Mouse (Mus musculus) retina, postnatal 7 days (tissue): Measurements from ENCODE around the gene Olfr1369-ps1.
A peak's percentile ranks its signal among the peaks of the same experiment; 100 is the strongest.
"Not testable (repeated sequence)": the region's sequence is repeated elsewhere in the genome, so short reads cannot be mapped to it uniquely, and the experiment has no call there.

ENCODE experiments used
- DNase-seq: peaks from one replicate; pipeline ENCODE4 v3.0.0-alpha.2; 2012; ENCODE audit warnings: low read depth, low spot score

Olfr1369-ps1 gene

GRCm38 (mm10) chr13:21111183-21111582, at the start of gene Olfr1369-ps1:
Olfr1369-ps1 (plus strand) TSS chr13:21111483.
- not testable (repeated sequence) for DNase-seq

DNA sequence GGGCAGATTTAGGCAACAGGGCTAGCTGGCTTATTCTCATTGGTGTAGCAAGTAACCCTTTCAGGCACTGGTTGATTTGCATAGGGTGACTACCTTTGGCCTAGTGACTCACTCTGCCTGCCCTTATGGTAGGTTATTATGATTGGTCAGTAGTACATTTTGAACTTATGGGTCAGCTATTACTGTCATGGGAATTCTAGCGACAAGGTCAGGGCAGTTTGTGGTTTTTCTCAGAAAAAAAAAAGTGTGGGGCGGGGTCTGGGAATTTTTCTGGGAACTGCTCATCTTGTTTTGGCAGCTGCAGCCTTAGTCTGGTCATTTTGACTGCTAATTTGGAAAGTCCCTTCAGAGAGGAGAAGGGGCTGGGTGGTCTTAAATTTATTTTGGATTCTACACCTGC, 45.3 kb upstream of the Olfr1369-ps1 start:
- no peak for DNase-seq

DNA sequence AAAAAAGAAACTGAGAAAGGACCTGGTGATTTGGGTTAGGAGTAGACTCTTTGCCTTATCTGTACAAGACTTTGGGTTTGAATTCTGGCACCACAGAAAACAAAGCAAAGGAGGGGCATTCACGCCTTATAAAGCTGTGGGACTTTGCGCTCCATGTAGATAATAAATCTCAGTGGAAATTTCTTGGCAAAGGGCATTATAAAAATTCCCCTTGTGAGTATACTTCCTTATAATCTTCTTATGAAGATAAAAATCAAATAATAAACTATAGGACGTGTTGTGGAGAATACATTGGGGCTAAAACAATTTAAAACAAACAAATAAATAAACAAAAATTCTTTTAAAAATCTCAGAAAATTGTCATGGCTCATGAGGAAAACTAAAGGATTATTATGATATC, 36.4 kb upstream of the Olfr1369-ps1 start, which contains the start of gene Olfr1370:
Gene Olfr1370 (minus strand): TSS at position 101 of the 400 bp plus-strand sequence.
- DNase-seq, result no peak

GRCm38 (mm10) chr13:21082686-21083085, 28.6 kb upstream of the Olfr1369-ps1 start:
- DNase-seq, result no peak

GRCm38 (mm10) chr13:21109759-21110158, 1.5 kb upstream of the Olfr1369-ps1 start:
- no peak for DNase-seq

DNA sequence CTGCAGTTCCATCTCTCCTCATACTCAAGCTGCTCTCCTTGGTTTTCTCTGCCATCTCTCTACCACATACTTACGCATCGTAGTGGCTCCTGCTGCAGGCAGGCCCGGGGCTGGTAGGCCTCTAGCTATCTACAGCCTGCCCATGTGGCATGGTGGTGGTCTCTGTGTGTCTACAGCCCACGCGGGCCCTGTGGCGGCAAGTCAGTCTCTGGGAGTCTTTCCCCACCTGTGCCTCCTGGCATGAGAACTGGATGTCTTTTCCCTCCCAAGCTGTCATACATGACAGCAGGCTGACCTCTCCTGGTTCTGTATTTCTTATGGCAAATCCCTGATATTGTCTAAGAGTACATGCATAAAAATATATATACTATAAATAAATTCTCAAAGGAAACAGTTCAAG, 842 bp upstream of the Olfr1369-ps1 start:
- DNase-seq, result no peak

GRCm38 (mm10) chr13:21114121-21114520, 2.8 kb downstream of the Olfr1369-ps1 start:
- no peak for DNase-seq

- DNase-seq, result not testable (repeated sequence)
These were observed 18.1 kb downstream of the Olfr1369-ps1 start, which contains the start of gene Olfr263 for GRCm38 (mm10) chr13:21129339-21129738. Olfr263 (plus strand) TSS chr13:21129639.

- DNase-seq, result no peak
These were observed 31.1 kb downstream of the Olfr1369-ps1 start for GRCm38 (mm10) chr13:21142421-21142820.

GRCm38 (mm10) chr13:21145767-21146166, 34.5 kb downstream of the Olfr1369-ps1 start, which contains the start of gene Olfr1368:
Olfr1368 (minus strand) TSS chr13:21145867.
- no peak for DNase-seq

DNA sequence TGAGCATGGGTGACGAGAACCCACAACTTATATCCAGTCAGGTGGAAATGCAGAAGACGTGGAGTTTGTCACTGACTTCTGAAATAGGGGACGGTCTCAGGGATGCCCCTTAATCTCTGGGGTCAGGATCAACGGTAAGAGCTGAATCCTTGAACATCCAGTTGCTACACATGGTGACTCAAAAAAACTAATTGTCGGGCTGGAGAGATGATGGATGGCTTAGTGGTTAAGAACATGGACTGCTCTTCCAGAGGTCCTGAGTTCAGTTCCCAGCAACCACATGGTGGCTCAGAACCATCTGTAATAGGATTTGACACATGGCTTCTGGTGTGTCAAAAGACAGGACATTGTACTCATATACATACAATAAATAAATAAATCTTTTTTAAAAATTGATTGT, 44.6 kb downstream of the Olfr1369-ps1 start:
- no peak for DNase-seq

DNA sequence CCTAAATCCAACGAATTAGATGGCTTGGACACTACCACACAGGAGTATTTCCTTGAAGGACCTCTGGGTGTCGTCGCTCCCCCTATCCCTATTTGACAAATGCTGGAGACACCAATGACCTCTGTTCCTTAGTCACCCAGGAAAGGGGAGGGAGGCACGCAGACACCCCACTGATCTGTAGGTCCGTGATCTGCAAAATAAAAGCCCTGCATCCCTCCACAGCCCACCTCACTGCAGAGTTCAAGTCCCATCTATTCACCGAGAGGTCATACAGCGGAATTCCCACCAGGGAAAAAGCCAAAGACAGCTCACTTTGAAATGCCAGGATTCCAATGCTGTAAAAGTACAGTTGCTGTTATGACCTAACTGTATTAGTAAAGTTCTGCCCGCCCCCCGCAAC, 46.8 kb downstream of the Olfr1369-ps1 start:
- no peak for DNase-seq

DNA sequence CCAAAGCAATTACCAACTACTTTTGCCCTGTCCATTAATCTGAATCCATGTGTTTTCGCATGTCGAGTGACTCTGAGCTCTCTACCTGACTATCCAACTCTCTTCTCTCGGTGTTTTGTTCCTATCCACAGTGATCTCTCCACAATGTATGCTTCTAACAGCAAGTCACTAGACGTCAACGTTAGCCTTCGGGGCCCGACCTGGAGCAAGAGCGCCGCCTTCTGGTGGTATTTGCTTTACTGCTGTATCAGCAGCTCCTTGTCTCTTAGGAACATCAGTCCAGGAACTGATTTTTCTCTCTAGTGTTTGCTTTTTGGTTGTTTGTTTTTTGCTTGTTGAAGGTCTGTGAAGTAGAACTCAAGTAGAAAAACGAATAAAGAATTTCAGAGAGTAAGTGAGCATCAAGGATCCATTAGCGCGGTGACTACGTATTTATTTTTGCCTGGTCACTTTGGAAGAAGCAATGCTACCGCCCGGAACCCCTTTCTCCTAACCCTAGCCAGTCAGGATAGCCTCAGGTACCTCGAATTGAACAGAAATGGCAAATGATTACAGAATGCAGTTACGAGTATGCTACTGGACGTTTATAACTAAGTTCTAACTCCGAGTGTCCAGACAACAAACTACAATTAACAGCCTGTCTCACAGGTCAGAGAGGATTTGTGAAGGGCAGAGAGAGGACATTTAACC, 47.6 kb downstream of the Olfr1369-ps1 start:
- no peak for DNase-seq

DNA sequence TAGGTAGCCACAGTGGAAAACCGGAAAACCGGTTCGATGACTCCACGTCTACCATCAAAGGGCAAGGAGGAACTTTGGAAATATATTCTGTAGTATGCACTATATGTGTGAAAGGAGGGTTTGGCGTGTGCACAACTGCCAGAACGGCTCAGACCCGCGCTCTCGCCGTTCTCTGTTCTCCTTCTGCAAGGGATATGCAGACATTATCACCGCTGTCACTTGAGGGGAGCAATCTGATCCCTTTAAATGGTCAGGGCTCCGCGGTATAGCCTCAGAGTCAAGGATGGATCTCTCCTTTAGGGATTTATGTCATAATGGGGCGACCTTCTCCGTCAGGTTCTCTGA, 48.2 kb downstream of the Olfr1369-ps1 start:
- DNase-seq, result no peak

DNA sequence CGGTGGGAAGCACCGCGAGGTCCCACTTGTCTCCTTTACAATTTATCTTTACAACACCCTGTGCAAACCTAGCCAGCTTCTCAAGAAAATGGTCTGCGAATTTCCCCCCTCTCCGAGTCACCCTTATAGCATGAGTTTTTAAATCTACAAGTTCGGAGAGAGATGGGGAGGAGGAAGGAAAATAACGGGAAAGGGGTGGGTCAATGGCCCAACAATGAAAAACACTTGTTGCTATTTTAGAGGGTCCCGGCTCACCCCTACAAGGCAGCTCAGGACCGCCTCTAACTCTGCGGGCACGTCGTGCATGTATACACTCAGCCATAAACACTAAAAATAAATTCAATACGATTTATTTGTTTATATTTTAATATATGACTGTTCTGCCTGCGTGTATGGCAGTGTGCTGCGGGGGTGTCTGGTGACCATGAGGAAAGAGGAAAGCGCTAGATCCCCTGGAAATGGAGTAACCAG, 48.8 kb downstream of the Olfr1369-ps1 start:
- no peak for DNase-seq

GRCm38 (mm10) chr13:21160657-21161590, 49.6 kb downstream of the Olfr1369-ps1 start:
- DNase-seq, result peak; percentile 87

GRCm38 (mm10) chr13:21161591-21161990, 50.3 kb downstream of the Olfr1369-ps1 start:
- DNase-seq, result no peak

DNA sequence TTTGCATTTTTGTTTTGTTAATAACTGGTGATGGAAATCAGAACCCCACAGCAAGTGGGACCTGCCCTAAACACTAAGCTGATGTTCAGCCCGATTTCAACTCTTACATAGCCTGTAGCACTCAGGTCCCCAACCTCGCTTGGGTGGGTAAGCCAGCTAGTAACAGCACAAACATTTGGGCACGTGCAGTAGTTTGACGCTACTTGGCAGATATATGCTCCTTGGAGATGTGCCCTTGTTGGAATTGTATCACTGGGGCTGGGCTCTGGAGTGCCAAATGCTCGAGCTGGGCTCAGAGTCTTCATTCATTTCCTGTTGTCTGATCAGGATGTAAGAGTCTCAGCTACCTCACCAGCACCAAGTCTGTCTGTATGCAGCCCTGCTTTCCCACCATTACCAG, 51.3 kb downstream of the Olfr1369-ps1 start:
- no peak for DNase-seq

DNA sequence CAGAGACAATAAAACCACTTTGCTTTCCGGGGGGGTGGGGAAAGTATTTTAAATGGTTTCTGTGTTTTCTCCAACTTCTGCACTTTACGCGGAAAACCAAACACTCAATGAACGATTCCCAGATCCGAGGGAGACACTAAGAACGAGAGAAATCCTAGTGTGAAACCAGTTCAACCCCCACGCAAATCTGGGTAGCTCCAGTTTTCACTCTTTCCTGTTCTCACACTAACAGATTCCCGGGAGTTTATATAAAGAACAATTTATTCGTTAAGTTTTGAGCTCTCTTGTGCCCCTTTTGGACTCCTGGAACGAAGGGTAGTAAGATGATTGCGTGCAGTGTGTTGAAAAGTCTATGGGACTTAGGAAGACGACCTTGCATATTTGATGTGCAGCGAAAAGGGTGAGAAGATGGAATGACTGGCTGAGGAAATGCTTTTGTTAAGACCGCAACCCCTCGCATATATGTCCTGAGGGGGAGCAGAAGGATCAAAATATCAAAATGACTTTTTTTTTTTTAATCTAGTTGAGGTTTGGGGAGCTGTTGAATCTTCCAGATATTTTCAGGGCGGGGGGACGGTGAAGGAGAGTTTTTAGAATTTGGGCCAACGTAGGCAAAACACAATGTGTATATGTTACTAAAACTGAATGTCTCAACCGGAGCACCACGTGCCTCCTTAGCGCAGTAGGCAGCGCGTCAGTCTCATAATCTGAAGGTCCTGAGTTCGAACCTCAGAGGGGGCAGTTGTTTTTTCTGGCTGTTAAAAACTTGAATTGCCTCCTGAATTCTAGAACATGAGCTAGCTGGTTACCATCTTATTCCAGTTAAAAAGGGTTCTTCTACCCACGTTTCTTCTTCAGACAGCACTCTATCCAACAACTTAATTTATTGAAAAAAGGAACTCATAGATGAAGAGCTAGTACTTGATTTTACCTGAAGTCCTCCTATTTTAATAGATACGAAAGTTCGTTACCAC, 55.9 kb downstream of the Olfr1369-ps1 start:
- no peak for DNase-seq

GRCm38 (mm10) chr13:21167910-21168300, 56.6 kb downstream of the Olfr1369-ps1 start:
- no peak for DNase-seq

- DNase-seq, result no peak
These were observed 57.2 kb downstream of the Olfr1369-ps1 start for GRCm38 (mm10) chr13:21168371-21169011.
